Mouse (Mus musculus) layer of hippocampus, adult 9-10 months (tissue): ENCODE results near the gene Trak1.
"Not testable (repeated sequence)": the region's sequence is repeated elsewhere in the genome, so short reads cannot be mapped to it uniquely, and the experiment has no call there.

ENCODE experiments used
- DNase-seq: peaks from one replicate; pipeline ENCODE4 v3.0.0; 2022; ENCODE audit warnings: low spot score

Trak1 gene

GRCm38 (mm10) chr9:121433745-121434528 lies 136.6 kb downstream of the Trak1 start:
- DNase-seq, result no peak

GRCm38 (mm10) chr9:121435332-121435956 lies 138.1 kb downstream of the Trak1 start:
- DNase-seq, result no peak

GRCm38 (mm10) chr9:121436501-121436900 lies 139.2 kb downstream of the Trak1 start:
- no peak for DNase-seq

- no peak for DNase-seq
Measured at GRCm38 (mm10) chr9:121442145-121442544, 144.8 kb downstream of the Trak1 start.

GRCm38 (mm10) chr9:121443696-121444366 lies 146.5 kb downstream of the Trak1 start:
- no peak for DNase-seq

- DNase-seq, result no peak
Measured at GRCm38 (mm10) chr9:121444367-121444707, 147.0 kb downstream of the Trak1 start.

- no peak for DNase-seq
Measured at GRCm38 (mm10) chr9:121445364-121445763, 148.1 kb downstream of the Trak1 start.

- no peak for DNase-seq
Measured at GRCm38 (mm10) chr9:121446431-121446831, 149.1 kb downstream of the Trak1 start.

GRCm38 (mm10) chr9:121452342-121452942 lies 155.1 kb downstream of the Trak1 start:
- DNase-seq, result not testable (repeated sequence)

GRCm38 (mm10) chr9:121454891-121455290 lies 157.6 kb downstream of the Trak1 start:
- no peak for DNase-seq

- DNase-seq, result no peak
Measured at GRCm38 (mm10) chr9:121456739-121457515, 159.6 kb downstream of the Trak1 start.

- DNase-seq, result no peak
Measured at GRCm38 (mm10) chr9:121458466-121458865, 161.2 kb downstream of the Trak1 start.

- DNase-seq, result no peak
Measured at GRCm38 (mm10) chr9:121459950-121460349, 162.6 kb downstream of the Trak1 start.

GRCm38 (mm10) chr9:121460527-121460926 lies 163.2 kb downstream of the Trak1 start:
- no peak for DNase-seq

- no peak for DNase-seq
Measured at GRCm38 (mm10) chr9:121467460-121467859, 170.2 kb downstream of the Trak1 start.

- no peak for DNase-seq
Measured at GRCm38 (mm10) chr9:121469711-121470110, 172.4 kb downstream of the Trak1 start.

GRCm38 (mm10) chr9:121474771-121475170 lies 177.5 kb downstream of the Trak1 start:
- DNase-seq, result no peak

GRCm38 (mm10) chr9:121475488-121476452 lies 178.5 kb downstream of the Trak1 start:
- DNase-seq, result no peak

- peak; percentile 47 for DNase-seq
Measured at GRCm38 (mm10) chr9:121477305-121477911, 180.1 kb downstream of the Trak1 start.

GRCm38 (mm10) chr9:121479453-121479852 lies 182.2 kb downstream of the Trak1 start:
- peak; percentile 74 for DNase-seq
